ENCODE assay signal across 8 mouse cellular contexts in genomic region chr2:127142031-127142430, GRCm38 (mm10). TPM values are rescaled to one million over a fixed set of nuclear protein-coding genes. Genes with fewer than 3 reads are reported as not detected.
DNase-seq lines count a peak whose midpoint lies in the region; ATAC-seq and TF ChIP-seq lines count a peak whose summit lies in the region.

No protein-coding gene starts in this region.

- peaks cover 10% of the 10 kb centered on the region for H3K4me1 ChIP-seq in testis, adult 2 months (ENCODE audit: control insufficient read depth, insufficient read depth, low read length)
- H3K4me1 ChIP-seq in heart, embryonic 14.5 days (ENCODE audit: control insufficient read depth in 2 of 2, insufficient read depth in 2 of 2, low read length in 2 of 2), result peaks cover 5 to 20% of the 10 kb centered on the region in 2 experiments
- H3K4me1 ChIP-seq in stomach, postnatal 0 days (replicated peaks; ENCODE audit: control insufficient read depth, insufficient read depth), result peaks cover 2% of the 10 kb centered on the region; the same call in 1 of the 2 replicates

- peak overlapping the region; percentile 82 for H3K4me2 ChIP-seq in heart, embryonic 14.5 days (ENCODE audit: low read length)
- peak overlapping the region; percentile 91 for H3K4me2 ChIP-seq in stomach, postnatal 0 days (replicated peaks; ENCODE audit: low read depth)

- no peak for DNase-seq in testis, postnatal 14 days (ENCODE audit: low spot score)
- DNase-seq in liver, result peak; percentile 58
- DNase-seq in stomach, postnatal 0 days (ENCODE audit: low spot score), result no peak
- DNase-seq in ovary, postnatal 10 days (ENCODE audit: low spot score), result no peak
- DNase-seq in gastrocnemius, postnatal 4 days (ENCODE audit: low spot score in 2 of 2), result no peak
- DNase-seq in embryo, embryonic 9.5 days (ENCODE audit: extremely low spot score), result no peak

- no peak for TF ChIP-seq EP300 in stomach, postnatal 0 days (optimal IDR thresholded peaks at IDR 0.05)

- H3K36me3 ChIP-seq in testis, adult 2 months (ENCODE audit: control insufficient read depth, insufficient read depth, low read length), result no peaks in the 10 kb centered on the region
- H3K36me3 ChIP-seq in heart, embryonic 14.5 days (ENCODE audit: control insufficient read depth, insufficient read depth, low read length), result peaks cover 21% of the 10 kb centered on the region; the same call in 1 of the 2 replicates
- H3K36me3 ChIP-seq in stomach, postnatal 0 days (ENCODE audit: control insufficient read depth, insufficient read depth, low read length), result peaks cover 8% of the 10 kb centered on the region; the same call in 1 of the 2 replicates

- H3K9ac ChIP-seq in heart, embryonic 14.5 days (ENCODE audit: low read length), result 0 out of 2 replicates have a peak overlapping the region, but pooled peaks have one; percentile 13
- 0 out of 2 replicates have a peak overlapping the region, but pooled peaks have one; percentile 69 for H3K9ac ChIP-seq in stomach, postnatal 0 days (ENCODE audit: low read length)

- 79% methylated on average over 10 of the region's 10 CpGs for WGBS in heart, embryonic 14.5 days
- 80% methylated on average over 10 of the region's 10 CpGs for WGBS in stomach, postnatal 0 days

- no peaks in the 10 kb centered on the region for H3K27me3 ChIP-seq in testis, adult 2 months (ENCODE audit: control insufficient read depth, insufficient read depth, low read length)
- 0 out of 2 replicates have a peak, but pooled peaks cover 7% of the 10 kb centered on the region for H3K27me3 ChIP-seq in heart, embryonic 14.5 days (ENCODE audit: control insufficient read depth, insufficient read depth, low read length)
- no peaks in the 10 kb centered on the region for H3K27me3 ChIP-seq in stomach, postnatal 0 days (ENCODE audit: control insufficient read depth, insufficient read depth, low read length)

- no peak overlapping the region for H3K27ac ChIP-seq in testis, adult 2 months (ENCODE audit: control insufficient read depth, insufficient read depth, low read depth, low read length)
- no peak overlapping the region for H3K27ac ChIP-seq in heart, embryonic 14.5 days (replicated peaks in 1 of 2; ENCODE audit: control insufficient read depth in 1 of 2, insufficient read depth in 1 of 2, low read depth in 2 of 2, low read length in 2 of 2)
- H3K27ac ChIP-seq in stomach, postnatal 0 days (replicated peaks), result no peak overlapping the region

- TF ChIP-seq POLR2A in testis, adult 2 months (IDR thresholded peaks at IDR 0.05; ENCODE audit: control insufficient read depth, low read depth, low read length), result no peak

- no peak for ATAC-seq in heart, embryonic 14.5 days (ENCODE audit: insufficient number of reproducible peaks, insufficient read depth, low FRiP score, low read depth)
- no peak for ATAC-seq in stomach, postnatal 0 days (ENCODE audit: low FRiP score, low TSS enrichment)

- H3K4me3 ChIP-seq in testis, adult 2 months (ENCODE audit: control insufficient read depth, low read depth, low read length), result peak overlapping the region; percentile 90
- H3K4me3 ChIP-seq in heart, embryonic 14.5 days (ENCODE audit: control insufficient read depth in 1 of 2, insufficient read depth in 1 of 2, low read depth in 1 of 2, low read length in 2 of 2), result peak overlapping the region in 1 of 2 experiments; percentile 51; a peak in 2 of 4 replicates
- peak overlapping the region; percentile 61; the same call in 1 of the 2 replicates for H3K4me3 ChIP-seq in stomach, postnatal 0 days (ENCODE audit: low read depth, low read length)

- H3K9me3 ChIP-seq in heart, embryonic 14.5 days (ENCODE audit: control insufficient read depth, low read length), result peaks cover 3% of the 10 kb centered on the region; the same call in 1 of the 2 replicates
- H3K9me3 ChIP-seq in stomach, postnatal 0 days (ENCODE audit: control insufficient read depth, low read length), result no peaks in the 10 kb centered on the region

- TF ChIP-seq CTCF in testis, adult 2 months (IDR thresholded peaks at IDR 0.05; ENCODE audit: control insufficient read depth, insufficient read depth, insufficient replicate concordance, low read depth, low read length), result no peak
- 0 out of 2 replicates have a peak, but pooled peaks have one; percentile 10 for TF ChIP-seq CTCF in stomach, postnatal 0 days (IDR thresholded peaks at IDR 0.05; ENCODE audit: low read depth)

RNA-seq across cellular contexts. Expression of gene Itpripl1, which starts 1.2 kb away (rescaled TPM):
- 42.2 and 44.2 TPM in 2 replicates for polyA plus RNA-seq in testis, adult 2 months (2012; rRNA removed)
- 11.5 and 11.8 TPM in 2 replicates for polyA plus RNA-seq in heart, embryonic 14.5 days (2014; fragmentation: Nextera tagmentation; extraction: Ambion mirVana)
- polyA plus RNA-seq in stomach, postnatal 0 days (2015; fragmentation: Nextera tagmentation; extraction: Ambion mirVana), result 16.9 and 18.3 TPM in 2 replicates
- total RNA-seq in gastrocnemius, postnatal 4 days (2021), result 10 to 100 TPM; 11.1 to 11.2 TPM

RNA-seq across cellular contexts. Expression of gene Ncaph, which starts 8.3 kb away (rescaled TPM):
- 6.0 and 6.1 TPM in 2 replicates for polyA plus RNA-seq in testis, adult 2 months (2012; rRNA removed)
- polyA plus RNA-seq in heart, embryonic 14.5 days (2014; fragmentation: Nextera tagmentation; extraction: Ambion mirVana), result 46.9 and 50.2 TPM in 2 replicates
- polyA plus RNA-seq in stomach, postnatal 0 days (2015; fragmentation: Nextera tagmentation; extraction: Ambion mirVana), result 14.5 and 18.3 TPM in 2 replicates
- total RNA-seq in gastrocnemius, postnatal 4 days (2021), result 10 to 100 TPM; 22.3 to 24.0 TPM
